Mouse (Mus musculus): ENCODE data around the gene Gm26558. TPM values are rescaled to one million over a fixed set of nuclear protein-coding genes. Genes with fewer than 3 reads are reported as not detected.

Gm26558 gene
- polyA plus RNA-seq, 1 experiment from 2014 or later, result 3.2 TPM

- no peak overlapping the region for H3K4me3 ChIP-seq
- peaks cover 2% of the 10 kb centered on the region; the same call in 1 of the 2 replicates for H3K4me1 ChIP-seq (replicated peaks)
- no peak overlapping the region for H3K27ac ChIP-seq
- no peak for DNase-seq (ENCODE audit: low spot score)
- WGBS, result 89% methylated on average over 2 of the region's 2 CpGs
- H3K36me3 ChIP-seq, result peaks cover 2% of the 10 kb centered on the region; the same call in 1 of the 2 replicates
- no peaks in the 10 kb centered on the region for H3K27me3 ChIP-seq (ENCODE audit: insufficient read depth, poor library complexity, severe bottlenecking)
- no peaks in the 10 kb centered on the region for H3K9me3 ChIP-seq
These were observed 10.6 kb upstream of the Gm26558 start for GRCm38 (mm10) chr2:70672476-70672875.

DNA sequence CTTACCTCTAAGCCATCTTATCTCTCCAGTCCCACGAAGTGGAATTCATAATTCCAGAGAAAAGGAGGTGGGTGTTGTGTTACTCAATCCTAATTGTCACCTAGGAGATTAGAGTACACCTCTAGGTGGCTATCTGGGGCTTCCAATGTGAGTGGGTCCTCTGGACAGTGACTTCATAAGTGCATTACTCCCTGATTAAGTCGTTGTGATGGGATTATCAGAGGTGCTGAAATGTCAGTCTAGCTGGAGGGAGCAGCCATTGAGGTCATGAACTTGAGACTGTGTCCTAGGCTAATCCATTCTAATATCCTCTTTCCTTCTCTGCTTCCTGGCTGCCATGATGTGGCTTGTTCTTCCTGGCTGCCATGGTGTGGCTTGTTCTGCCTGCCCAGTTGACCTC is 8.0 kb upstream of the Gm26558 start:
- H3K4me1 ChIP-seq (replicated peaks), result 0 out of 2 replicates have a peak, but pooled peaks cover 2% of the 10 kb centered on the region
- DNase-seq (ENCODE audit: low spot score), result no peak
- H3K9me3 ChIP-seq, result no peaks in the 10 kb centered on the region
- H3K36me3 ChIP-seq, result peaks cover 18% of the 10 kb centered on the region
- no peak overlapping the region for H3K4me3 ChIP-seq
- no peak overlapping the region for H3K27ac ChIP-seq
- no peaks in the 10 kb centered on the region for H3K27me3 ChIP-seq (ENCODE audit: insufficient read depth, poor library complexity, severe bottlenecking)
- 77% methylated on average over 2 of the region's 2 CpGs for WGBS

DNA sequence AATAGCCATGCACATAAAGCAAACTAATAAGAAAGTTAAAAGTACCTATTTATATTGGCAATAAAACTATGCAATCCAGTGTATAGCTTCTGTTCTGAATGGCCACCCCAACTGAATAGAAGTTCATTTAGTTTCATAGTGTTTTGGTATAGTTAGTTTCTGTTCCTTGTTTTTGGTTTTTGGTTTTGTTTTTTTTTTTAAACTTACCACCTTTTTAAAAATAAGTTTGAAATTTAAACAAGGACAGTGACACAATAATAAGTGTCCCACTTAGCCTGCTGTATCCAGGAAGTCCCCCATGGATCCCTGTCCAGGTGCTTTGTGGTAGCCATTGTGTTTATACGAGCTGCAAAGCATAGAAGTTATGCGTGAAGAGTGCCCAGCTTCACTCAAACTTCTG is 7.3 kb upstream of the Gm26558 start:
- Histone ChIP-seq H3K36me3 (peaks cover 23% of the 10 kb centered on the region), H3K4me3 (no peak overlapping the region)
- WGBS, result 92% methylated on average over 2 of the region's 2 CpGs

GRCm38 (mm10) chr2:70667016-70667415 is 5.1 kb upstream of the Gm26558 start:
- Histone ChIP-seq H3K27ac (no peak overlapping the region), H3K4me1 (replicated peaks) (peaks cover 17% of the 10 kb centered on the region), H3K36me3 (peaks cover 26% of the 10 kb centered on the region), H3K9me3 (no peaks in the 10 kb centered on the region), H3K4me3 (no peak overlapping the region), H3K27me3 (ENCODE audit: insufficient read depth, poor library complexity, severe bottlenecking) (no peaks in the 10 kb centered on the region)
- no peak for DNase-seq (ENCODE audit: low spot score)
- 94% methylated on average over 7 of the region's 7 CpGs for WGBS

More for the DNA sequence above, 7.3 kb upstream of the Gm26558 start:
- no peaks in the 10 kb centered on the region for H3K9me3 ChIP-seq
- no peak for DNase-seq (ENCODE audit: low spot score)
- H3K27ac ChIP-seq, result no peak overlapping the region
- no peaks in the 10 kb centered on the region for H3K27me3 ChIP-seq (ENCODE audit: insufficient read depth, poor library complexity, severe bottlenecking)
- 0 out of 2 replicates have a peak, but pooled peaks cover 2% of the 10 kb centered on the region for H3K4me1 ChIP-seq (replicated peaks)

DNA sequence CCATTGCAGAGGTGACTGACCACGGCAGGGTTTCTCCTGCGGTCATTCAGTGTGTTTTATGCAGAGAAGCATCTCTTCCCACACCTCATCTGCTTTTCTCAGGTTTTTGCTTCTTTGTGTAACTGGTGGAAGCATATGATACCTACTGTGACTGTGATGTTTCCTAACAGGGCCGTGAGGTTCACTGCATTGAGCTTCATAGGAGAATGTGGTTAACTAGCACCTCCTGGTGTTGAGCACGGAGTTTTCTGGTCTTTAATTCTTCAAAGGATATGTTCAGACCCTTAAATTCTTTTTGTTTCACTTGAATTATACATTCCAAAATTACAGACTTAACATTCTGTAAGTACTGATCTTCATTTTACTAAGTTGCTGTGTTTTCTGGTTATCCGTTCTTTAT is 1.9 kb upstream of the Gm26558 start:
- H3K4me1 ChIP-seq (replicated peaks), result peaks cover 21% of the 10 kb centered on the region
- DNase-seq (ENCODE audit: low spot score), result no peak
- WGBS, result 87% methylated on average over 5 of the region's 5 CpGs

GRCm38 (mm10) chr2:70660887-70661714 is 807 bp downstream of the Gm26558 start, which contains the start of gene Gorasp2:
Gene Gorasp2, plus strand, starts transcription at chr2:70661576.
- no peaks in the 10 kb centered on the region for H3K27me3 ChIP-seq (ENCODE audit: insufficient read depth, poor library complexity, severe bottlenecking)
- peak within 1 kb of the TSS; percentile 94 for H3K27ac ChIP-seq
- peak within 1 kb of the TSS; percentile 95 for H3K4me3 ChIP-seq
- no peaks in the 10 kb centered on the region for H3K9me3 ChIP-seq
- 1% methylated on average over 64 of the region's 64 CpGs for WGBS
- peaks cover 20% of the 10 kb centered on the region for H3K36me3 ChIP-seq
- DNase-seq (ENCODE audit: low spot score), result peak; percentile 95
- H3K4me1 ChIP-seq (replicated peaks), result peaks cover 21% of the 10 kb centered on the region

More for the DNA sequence above, 1.9 kb upstream of the Gm26558 start:
- Histone ChIP-seq H3K4me3 (no peak overlapping the region), H3K36me3 (peaks cover 26% of the 10 kb centered on the region), H3K9me3 (no peaks in the 10 kb centered on the region), H3K27me3 (ENCODE audit: insufficient read depth, poor library complexity, severe bottlenecking) (no peaks in the 10 kb centered on the region), H3K27ac (no peak overlapping the region)

GRCm38 (mm10) chr2:70657083-70657482 is 4.8 kb downstream of the Gm26558 start:
- WGBS, result 75% methylated on average over 7 of the region's 7 CpGs
- H3K4me3 ChIP-seq, result no peak overlapping the region
- H3K9me3 ChIP-seq, result no peaks in the 10 kb centered on the region
- H3K27ac ChIP-seq, result no peak overlapping the region
- no peaks in the 10 kb centered on the region for H3K27me3 ChIP-seq (ENCODE audit: insufficient read depth, poor library complexity, severe bottlenecking)
- peaks cover 8% of the 10 kb centered on the region for H3K4me1 ChIP-seq (replicated peaks)
- no peaks in the 10 kb centered on the region for H3K36me3 ChIP-seq
- DNase-seq (ENCODE audit: low spot score), result no peak

GRCm38 (mm10) chr2:70651820-70652219 is 10.1 kb downstream of the Gm26558 start:
- Histone ChIP-seq H3K4me1 (replicated peaks) (peaks cover 5% of the 10 kb centered on the region; the same call in 1 of the 2 replicates), H3K36me3 (no peaks in the 10 kb centered on the region), H3K27ac (no peak overlapping the region), H3K27me3 (ENCODE audit: insufficient read depth, poor library complexity, severe bottlenecking) (no peaks in the 10 kb centered on the region), H3K9me3 (no peaks in the 10 kb centered on the region), H3K4me3 (no peak overlapping the region)
- 73% methylated on average over 6 of the region's 6 CpGs for WGBS
- DNase-seq (ENCODE audit: low spot score), result no peak

DNA sequence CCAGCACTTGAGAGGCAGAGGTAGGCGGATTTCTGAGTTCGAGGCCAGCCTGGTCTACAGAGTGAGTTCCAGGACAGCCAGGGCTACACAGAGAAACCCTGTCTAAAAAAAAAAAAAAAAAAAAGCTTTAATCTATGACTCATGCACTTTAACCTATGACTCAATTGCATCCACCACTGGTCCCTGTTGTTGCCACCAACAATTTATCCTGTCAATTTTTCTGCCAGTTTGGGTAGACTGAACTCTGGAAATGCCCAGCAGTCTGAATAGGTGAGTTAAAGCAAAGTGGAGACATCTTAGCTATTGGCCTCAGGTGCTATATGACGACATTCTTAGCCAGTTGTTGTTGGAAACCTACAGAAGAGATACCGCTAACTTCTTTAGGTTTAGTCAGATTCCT is 12.4 kb downstream of the Gm26558 start:
- 87% methylated on average over 4 of the region's 4 CpGs for whole genome bisulfite sequencing

GRCm38 (mm10) chr2:70648271-70648670 is 13.6 kb downstream of the Gm26558 start:
- H3K27me3 ChIP-seq (ENCODE audit: insufficient read depth, poor library complexity, severe bottlenecking), result no peaks in the 10 kb centered on the region
- peaks cover 11% of the 10 kb centered on the region for H3K4me1 ChIP-seq (replicated peaks)
- H3K4me3 ChIP-seq, result no peak overlapping the region
- no peaks in the 10 kb centered on the region for H3K9me3 ChIP-seq
- H3K36me3 ChIP-seq, result no peaks in the 10 kb centered on the region
- H3K27ac ChIP-seq, result no peak overlapping the region
- DNase-seq (ENCODE audit: low spot score), result no peak
- WGBS, result 88% methylated on average over 5 of the region's 5 CpGs

More for the DNA sequence above, 12.4 kb downstream of the Gm26558 start:
- no peaks in the 10 kb centered on the region for H3K9me3 ChIP-seq
- no peak overlapping the region for H3K27ac ChIP-seq
- peaks cover 5% of the 10 kb centered on the region; the same call in 1 of the 2 replicates for H3K4me1 ChIP-seq (replicated peaks)
- no peak for DNase-seq (ENCODE audit: low spot score)
- no peak overlapping the region for H3K4me3 ChIP-seq
- H3K36me3 ChIP-seq, result no peaks in the 10 kb centered on the region
- H3K27me3 ChIP-seq (ENCODE audit: insufficient read depth, poor library complexity, severe bottlenecking), result no peaks in the 10 kb centered on the region

GRCm38 (mm10) chr2:70647681-70648080 is 14.2 kb downstream of the Gm26558 start:
- 36% methylated on average over 4 of the region's 4 CpGs for WGBS
- no peak for DNase-seq (ENCODE audit: low spot score)
- H3K4me3 ChIP-seq, result no peak overlapping the region
- peaks cover 17% of the 10 kb centered on the region for H3K4me1 ChIP-seq (replicated peaks)
- H3K9me3 ChIP-seq, result no peaks in the 10 kb centered on the region
- H3K27ac ChIP-seq, result no peak overlapping the region
- no peaks in the 10 kb centered on the region for H3K27me3 ChIP-seq (ENCODE audit: insufficient read depth, poor library complexity, severe bottlenecking)
- no peaks in the 10 kb centered on the region for H3K36me3 ChIP-seq

DNA sequence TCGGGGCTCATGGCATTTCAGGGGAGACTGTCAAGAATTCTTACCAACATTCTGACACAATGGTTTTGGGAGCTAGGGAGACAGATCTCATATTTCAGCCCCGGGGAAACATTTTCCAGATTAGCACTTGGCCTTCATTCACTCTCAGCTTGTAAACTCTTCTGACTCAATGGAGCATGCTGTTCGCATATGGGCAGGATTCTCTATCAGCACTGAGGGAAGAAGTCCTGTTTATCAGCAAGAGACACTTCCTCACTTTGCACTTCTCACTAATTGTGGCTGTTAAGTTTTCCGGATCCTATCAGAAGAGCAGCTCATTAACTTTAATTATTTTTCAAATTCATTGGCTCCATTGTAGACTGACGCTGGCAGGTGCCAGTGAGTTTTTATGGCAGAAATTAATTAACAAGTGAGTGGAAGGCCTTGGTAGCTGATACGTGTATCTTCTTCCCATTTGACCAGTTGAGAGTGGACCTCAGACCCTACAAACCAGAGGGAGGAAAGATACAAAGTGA is 16.6 kb downstream of the Gm26558 start:
- H3K4me3 ChIP-seq, result no peak overlapping the region
- no peaks in the 10 kb centered on the region for H3K9me3 ChIP-seq
- no peak for DNase-seq (ENCODE audit: low spot score)
- H3K27me3 ChIP-seq (ENCODE audit: insufficient read depth, poor library complexity, severe bottlenecking), result no peaks in the 10 kb centered on the region
- no peak overlapping the region for H3K27ac ChIP-seq
- H3K4me1 ChIP-seq (replicated peaks), result peaks cover 19% of the 10 kb centered on the region
- 87% methylated on average over 6 of the region's 6 CpGs for WGBS
- H3K36me3 ChIP-seq, result no peaks in the 10 kb centered on the region

DNA sequence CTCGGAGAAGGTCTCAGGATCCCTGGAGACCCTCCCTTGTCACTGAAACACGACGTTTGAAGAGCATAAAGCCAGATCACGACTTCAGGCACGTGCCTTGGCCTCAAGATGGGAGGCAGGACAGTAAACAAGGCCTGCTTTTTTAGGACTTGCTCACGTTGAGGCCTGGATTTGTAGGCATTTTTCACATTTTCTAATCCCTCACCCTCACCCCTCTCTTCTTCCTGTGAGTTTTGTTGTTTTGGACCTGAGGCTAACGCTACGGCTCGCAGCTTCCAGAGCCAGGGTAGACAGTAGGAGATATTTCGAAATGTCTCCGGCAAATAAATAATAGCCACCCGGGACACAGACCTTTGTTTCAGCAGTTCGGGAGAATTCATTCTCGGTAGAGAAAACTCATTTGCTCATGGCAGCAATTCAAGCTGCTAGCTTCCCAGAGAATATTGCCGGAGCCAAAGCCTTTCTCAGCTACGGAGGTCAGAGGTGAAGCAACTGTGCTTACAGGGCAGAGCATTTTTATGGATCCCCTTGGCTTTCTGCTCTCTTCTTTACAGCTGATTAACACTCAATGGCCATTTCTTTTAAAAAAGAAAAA is 18.8 kb downstream of the Gm26558 start:
- no peak for DNase-seq (ENCODE audit: low spot score)
- Histone ChIP-seq H3K36me3 (no peaks in the 10 kb centered on the region), H3K9me3 (no peaks in the 10 kb centered on the region), H3K4me1 (replicated peaks) (peaks cover 19% of the 10 kb centered on the region), H3K4me3 (no peak overlapping the region), H3K27ac (no peak overlapping the region), H3K27me3 (ENCODE audit: insufficient read depth, poor library complexity, severe bottlenecking) (no peaks in the 10 kb centered on the region)
- WGBS, result 61% methylated on average over 16 of the region's 16 CpGs
